Mouse (Mus musculus): Measurements from ENCODE around the gene Id2.

Id2 gene

DNA sequence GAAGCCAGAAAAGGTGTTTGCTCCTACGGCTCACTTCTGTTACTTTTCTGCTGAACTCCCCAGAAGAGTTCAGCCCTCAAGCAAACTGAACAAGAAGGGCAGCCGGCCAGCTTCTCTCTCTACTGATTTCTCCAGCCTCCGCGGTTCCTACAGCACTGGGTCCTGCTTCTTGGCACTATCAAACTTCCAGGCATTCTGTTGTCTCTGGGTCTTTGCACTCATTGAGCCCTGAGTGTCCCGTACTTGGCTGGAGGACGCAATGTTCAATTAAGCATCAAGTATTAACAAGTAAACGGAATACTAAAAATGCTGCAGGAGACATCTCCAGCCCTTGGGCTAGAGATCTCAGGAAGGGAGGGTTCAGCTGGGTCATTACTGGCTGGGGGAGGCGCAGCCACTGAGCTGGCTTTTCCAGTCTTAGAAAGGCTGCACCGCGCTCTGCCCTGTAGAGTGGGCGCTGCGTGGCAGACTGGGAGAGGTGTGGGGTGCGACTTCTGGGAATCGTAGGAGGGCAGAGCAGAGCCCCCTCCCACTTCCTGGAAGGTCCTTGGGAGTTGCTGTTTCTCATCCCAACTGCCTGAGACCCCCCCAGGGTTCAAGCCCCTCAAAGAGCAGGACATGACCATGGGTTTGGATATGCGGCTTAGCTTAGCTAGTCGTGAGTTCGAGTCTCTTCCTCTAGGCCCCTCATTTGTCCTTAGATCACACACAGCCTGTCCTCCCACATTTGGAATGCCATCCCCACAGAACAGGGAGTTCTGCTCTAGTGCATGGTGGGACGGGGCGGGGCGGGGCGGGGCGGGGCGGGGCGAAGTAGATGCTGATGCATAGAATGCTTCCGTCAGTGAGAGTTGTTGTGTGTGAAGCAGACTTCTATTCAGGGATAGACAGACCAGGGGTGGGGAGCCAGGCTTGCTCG is 13.4 kb downstream of the Id2 start:
- CTCF ChIA-PET: no interaction called here

DNA sequence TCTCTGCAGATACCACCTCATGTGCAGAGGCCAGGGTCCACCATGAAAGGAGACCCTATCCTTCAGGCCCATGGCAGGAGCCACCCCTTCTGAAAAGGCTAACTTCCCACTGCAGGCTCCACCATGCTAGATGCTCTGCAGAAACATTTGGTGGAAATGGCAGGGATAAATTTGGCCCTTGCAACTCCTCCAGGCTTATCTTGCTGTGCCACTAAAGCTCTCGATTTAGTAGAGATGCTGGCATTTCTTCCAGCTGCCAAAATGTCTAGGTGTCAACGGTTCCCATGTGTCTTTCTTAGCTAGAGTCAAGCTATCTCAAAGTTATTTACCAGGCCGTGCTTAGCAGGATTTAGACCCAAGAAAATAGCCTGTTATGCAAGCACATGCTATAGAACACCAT is 22.6 kb downstream of the Id2 start:
- CTCF ChIA-PET: interaction anchor here (0.7 kb wide), 1 partner anchor 9 kb away, joined by 3 read pairs; no protein-coding TSS in a partner anchor

DNA sequence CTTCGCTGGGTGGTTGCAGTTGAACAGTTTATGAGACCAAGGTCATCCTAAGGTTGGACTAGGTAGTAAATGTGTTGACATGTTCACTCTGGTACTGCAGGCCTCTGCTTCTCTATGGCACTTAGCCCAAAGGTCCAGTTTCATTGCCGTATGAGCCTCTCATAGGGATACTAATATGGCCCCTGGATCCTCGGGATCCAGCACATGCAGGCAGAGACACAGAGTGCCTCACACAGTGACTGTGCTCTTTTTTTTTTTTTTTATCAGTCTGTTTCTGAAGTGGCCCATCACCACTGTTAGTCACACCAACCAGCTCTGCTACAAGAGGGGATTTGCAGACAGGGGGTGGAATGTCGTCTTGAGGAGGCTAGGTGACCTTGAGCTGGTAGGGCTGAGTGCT is 23.6 kb downstream of the Id2 start:
- CTCF ChIA-PET: interaction anchor here (0.7 kb wide), 1 partner anchor 1026 kb away, joined by 5 read pairs; no protein-coding TSS in a partner anchor

DNA sequence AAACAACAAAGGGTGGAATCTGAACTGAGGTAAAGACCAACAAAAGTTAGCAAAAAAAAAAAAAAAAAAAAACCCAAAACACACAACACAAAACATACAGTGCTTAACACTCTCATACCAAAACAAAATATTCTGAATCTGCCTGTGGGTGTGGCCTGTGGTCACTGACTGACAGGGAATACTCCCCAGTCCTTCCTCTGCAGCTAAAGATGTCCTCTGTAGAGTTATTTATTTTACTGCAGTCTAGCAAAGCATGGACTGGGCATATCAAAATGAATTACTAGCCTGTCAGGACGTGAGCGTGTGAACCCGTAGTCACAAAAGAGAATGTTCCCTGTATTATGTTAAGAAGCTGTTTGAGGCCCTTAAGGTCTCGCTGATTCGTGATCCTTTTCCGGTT is 34.7 kb downstream of the Id2 start:
- CTCF ChIA-PET: interaction anchor here (0.7 kb wide), 1 partner anchor 24 kb away, joined by 6 read pairs; no protein-coding TSS in a partner anchor

DNA sequence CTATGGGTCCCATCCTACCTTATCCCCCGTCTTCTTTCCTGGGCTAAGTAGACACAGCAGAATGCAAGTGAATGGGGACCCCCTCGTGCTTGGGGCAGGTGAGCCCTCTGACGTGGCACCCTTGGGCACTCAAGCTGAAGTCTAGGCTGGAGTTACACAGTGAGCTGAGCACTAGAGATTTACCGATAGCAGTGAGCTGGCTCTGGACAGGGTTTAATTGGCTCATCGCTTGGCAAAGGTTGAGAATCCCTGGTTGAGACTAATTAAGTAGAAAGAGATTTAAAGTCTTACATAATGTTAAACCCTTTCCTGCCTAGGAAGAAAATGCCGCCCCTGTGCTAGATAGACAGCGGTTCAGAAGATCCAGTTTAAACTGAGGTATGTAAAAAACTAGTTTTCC is 36.0 kb downstream of the Id2 start:
- CTCF ChIA-PET: no interaction called here

DNA sequence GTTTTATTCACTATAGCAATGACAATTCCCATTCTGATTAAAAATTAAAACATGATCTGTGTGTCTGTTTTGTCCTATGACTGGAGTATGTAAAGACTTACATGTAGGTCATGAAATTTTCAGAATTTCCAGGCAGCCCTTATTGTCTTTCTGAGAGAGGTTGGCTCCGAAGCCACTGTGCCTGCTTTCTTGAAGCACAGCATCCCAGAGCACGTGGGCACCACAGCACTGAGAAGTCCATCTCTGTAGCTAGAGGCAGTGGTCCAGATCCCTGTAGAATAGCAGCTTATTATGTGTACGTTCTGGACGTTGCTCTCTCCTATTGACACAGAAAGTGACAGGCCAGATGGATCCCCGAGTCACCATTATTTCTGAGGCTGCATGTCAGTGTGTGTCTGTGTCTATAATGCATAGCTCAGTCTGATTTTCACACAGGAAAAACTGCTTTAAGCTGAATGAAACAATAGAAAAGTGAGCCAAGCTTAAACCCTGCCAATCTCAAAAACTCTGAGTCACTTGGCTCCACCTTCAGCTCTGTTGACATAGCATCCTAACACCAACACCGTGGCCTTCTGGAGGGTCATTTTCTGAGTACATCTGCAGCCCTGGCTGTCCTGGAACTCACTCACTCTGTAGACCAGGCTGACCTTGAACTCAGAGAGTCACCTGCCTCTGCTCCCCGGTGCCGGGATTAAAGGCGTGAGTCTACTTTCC is 37.3 kb downstream of the Id2 start:
- CTCF ChIA-PET: no interaction called here

DNA sequence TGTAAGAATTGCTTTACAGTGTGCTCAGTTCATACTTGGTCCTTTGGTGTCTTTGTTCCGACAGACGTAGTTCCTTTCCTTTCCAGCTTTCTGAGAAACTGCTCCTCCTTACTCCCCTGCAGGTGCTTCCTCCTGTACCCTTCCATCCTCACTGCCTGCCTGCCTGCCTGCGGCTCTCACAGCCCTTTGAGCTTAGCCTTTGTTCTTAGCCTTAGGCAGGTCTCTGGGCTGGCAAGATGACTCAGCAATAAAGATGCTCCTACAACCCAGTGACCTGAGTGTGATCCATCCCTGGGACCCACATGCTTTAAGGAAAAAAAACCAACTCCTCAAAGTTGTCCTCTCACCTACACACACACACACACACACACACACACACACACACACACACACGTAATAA is 42.0 kb downstream of the Id2 start:
- CTCF ChIA-PET: no interaction called here

DNA sequence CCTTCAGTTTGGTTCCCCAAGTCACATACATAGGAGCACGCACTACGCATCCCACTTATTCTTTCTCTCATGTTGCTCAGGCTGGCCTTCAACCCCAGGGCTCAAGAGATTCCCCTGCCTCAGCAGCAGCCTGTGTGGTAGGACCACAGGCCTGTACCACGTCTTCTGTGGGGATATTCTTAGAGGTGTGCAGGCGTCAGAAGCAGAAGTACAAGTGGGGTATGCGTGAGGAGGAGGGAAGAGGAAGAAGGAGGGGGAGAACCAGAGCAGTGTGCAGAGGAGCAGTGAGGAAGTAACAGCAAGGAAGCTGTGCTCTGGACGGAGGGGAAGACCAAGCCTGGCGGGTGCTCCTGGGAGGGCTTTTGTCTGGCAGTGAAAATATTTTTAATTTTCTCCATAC is 42.4 kb downstream of the Id2 start:
- CTCF ChIA-PET: no interaction called here

DNA sequence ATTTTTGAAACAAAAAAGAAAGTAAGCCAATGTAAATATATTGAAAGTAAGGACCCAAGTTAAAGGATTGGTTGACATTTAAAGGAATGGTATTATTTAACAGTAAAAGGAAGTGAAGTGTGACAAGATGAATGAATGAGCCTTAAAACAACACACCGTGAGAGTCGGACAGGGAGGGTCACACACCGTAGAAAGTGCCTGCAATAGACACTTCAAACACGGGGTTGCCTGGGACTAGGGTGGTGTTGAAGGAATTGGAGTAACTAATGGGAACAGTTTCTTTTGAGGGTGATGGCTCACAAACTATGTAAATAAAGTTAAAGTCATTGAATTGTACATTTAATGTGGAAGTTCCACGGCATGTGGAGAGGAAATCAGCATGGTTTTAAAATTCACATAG is 47.7 kb downstream of the Id2 start:
- CTCF ChIA-PET: no interaction called here

DNA sequence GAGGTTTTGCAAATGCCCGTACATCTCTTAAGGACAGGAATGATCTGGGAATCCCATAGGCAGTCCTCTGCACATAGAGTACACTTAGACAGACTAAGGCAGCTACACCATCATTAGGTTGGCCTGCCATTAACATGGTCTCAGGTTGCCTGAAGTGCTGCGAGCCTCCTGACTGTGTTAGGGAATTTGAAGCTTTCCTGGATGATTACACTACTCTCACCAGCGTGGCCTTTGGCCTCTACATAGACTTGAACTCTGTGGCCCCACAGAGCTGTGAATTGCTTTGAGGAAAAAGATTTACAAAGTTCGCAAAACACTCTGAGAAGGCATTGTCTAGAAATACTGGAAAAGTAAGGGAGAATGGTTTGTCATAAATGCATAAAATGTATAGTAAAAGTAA is 52.4 kb downstream of the Id2 start:
- CTCF ChIA-PET: no interaction called here

DNA sequence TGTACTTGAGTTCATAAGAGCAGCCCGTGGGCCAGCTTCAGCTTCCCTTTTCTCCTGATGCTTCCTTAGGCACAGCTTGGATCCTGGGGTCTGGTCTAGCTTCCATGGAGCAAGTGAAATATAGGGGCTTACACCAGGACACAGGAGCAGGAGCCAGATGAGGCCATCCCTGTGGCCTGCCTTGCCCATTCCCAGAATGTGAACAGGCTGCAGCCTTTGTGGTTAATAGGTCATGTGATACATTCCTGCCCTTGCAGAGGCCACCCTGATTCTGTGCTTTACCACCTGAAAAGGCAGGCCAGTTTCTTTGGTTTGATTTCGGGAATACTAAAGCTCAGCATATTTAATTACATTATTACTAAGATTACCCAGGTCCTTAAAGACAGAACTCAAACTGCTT is 52.9 kb downstream of the Id2 start:
- CTCF ChIA-PET: no interaction called here

All from spleen, embryonic (tissue).